Mouse (Mus musculus): ENCODE data around the gene Chst14.

Gene Chst14

GRCm38 (mm10) chr2:118943232-118943631, 16.9 kb downstream of the Chst14 start:
- in situ Hi-C loops (cut with MboI; ENCODE audit: low pct_unique_long_range_greater_than_20kb in 1 of 2, low sequenced_read_pairs in 2 of 2, unreplicated experiment in 1 of 2), result no loop called here

DNA sequence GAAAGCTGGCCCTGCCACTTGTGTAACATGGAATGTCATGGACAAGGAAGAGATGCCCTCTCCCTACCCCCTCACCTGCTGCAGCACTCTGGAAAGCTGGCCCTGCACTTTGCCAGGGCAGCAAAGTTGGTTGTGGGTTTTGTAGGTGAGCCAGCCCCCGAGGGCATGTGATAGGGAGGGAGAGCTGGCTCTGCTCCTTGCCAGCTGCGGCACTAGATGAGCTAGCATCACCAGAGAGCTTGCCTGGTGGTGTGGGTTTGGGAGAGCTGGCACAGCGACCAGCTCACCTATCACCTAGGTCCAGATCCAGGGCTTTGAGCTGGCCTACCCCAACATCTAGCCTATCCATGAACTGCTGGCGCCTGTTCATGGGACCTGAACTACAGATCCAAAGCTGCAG, 22.5 kb downstream of the Chst14 start:
- in situ Hi-C loops (cut with MboI; ENCODE audit: low pct_unique_long_range_greater_than_20kb in 1 of 2, low sequenced_read_pairs in 2 of 2, unreplicated experiment in 1 of 2), result no loop called here

GRCm38 (mm10) chr2:118949699-118950098, 23.4 kb downstream of the Chst14 start:
- in situ Hi-C loops (cut with MboI; ENCODE audit: low pct_unique_long_range_greater_than_20kb in 1 of 2, low sequenced_read_pairs in 2 of 2, unreplicated experiment in 1 of 2), result no loop called here

DNA sequence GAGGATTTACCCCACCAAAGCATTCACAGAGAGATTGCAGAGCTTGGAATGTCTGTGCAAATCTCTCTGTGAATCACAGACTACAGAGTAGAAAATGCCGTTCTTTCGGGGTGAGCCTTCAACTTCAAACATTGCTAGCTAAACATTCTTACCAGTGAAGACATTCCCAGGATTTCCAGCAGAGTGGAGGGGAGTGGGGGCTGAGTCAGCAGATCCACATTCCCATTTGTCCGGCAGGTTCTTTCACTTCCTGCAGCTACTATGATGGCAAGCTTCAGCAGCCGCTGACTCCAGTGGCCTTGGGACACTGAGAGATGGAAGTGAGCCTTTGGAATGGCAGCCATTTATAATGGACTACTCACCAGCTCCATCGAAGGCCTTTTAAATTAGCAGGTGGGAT, 30.2 kb downstream of the Chst14 start:
- in situ Hi-C loops (cut with MboI; ENCODE audit: low pct_unique_long_range_greater_than_20kb in 1 of 2, low sequenced_read_pairs in 2 of 2, unreplicated experiment in 1 of 2), result no loop called here

DNA sequence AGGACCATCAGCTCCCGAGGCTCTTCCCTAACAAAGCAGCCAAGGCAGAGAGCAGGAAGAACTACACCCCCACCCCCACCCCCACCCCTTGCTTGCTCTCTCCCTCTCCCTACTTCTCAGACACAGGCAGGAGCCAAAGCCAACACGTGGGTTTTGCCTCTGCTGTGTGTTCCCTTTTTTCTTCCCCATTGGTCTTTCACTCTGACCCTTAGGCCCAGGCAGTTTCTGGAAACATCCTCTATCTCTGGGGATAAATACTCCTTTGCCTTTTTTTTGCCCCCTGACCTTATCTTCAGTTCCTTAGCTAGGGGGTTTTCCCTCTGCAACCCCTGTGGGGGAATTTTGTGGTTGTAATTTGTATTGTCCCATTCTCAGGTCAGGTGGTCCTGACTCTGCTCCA, 33.3 kb downstream of the Chst14 start:
- in situ Hi-C loops (cut with MboI; ENCODE audit: low pct_unique_long_range_greater_than_20kb in 1 of 2, low sequenced_read_pairs in 2 of 2, unreplicated experiment in 1 of 2), result no loop called here

DNA sequence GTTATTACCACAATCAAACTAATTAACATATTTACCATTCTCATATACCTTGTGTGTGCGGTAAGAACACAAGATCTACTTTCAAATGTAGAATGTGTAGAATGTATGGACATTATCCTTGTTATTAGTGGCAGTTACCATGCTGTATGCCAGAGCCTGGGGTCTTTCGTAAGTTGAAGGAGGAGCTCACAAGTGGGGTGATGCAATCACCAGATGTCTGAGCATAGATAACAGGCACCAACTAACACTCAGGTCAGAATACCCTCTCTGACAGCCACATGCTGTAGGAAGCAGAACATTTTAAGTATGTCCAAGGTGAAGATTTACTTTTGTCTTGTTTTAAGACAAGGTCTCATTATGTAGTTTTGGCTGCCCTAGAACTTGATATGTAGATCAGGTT, 34.1 kb downstream of the Chst14 start:
- in situ Hi-C loops (cut with MboI; ENCODE audit: low pct_unique_long_range_greater_than_20kb in 1 of 2, low sequenced_read_pairs in 2 of 2, unreplicated experiment in 1 of 2), result no loop called here

DNA sequence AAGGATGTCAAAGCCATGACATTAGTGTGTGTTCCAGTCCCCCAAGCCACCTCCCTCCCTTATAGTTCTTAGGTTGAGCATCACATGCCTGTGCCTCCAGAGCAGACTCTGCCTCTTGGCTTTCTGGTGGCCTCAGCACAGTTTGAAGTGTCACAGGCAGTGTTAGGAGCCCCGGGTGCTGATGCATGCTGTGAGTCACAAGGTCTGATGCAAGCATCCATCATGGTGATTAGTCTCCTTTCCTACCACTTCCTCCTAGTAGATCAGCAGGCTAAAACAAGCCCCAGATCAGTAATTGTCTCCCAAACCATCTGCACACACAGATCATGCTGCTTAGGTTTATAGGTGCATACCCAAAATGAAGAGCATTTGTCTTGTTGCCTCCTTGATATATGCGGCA, 35.2 kb downstream of the Chst14 start:
- in situ Hi-C loops (cut with MboI; ENCODE audit: low pct_unique_long_range_greater_than_20kb in 1 of 2, low sequenced_read_pairs in 2 of 2, unreplicated experiment in 1 of 2), result no loop called here

GRCm38 (mm10) chr2:118963007-118963675, 36.8 kb downstream of the Chst14 start:
- in situ Hi-C loops (cut with MboI; ENCODE audit: low pct_unique_long_range_greater_than_20kb in 1 of 2, low sequenced_read_pairs in 2 of 2, unreplicated experiment in 1 of 2), result no loop called here

GRCm38 (mm10) chr2:118963676-118964012, 37.3 kb downstream of the Chst14 start:
- in situ Hi-C loops (cut with MboI; ENCODE audit: low pct_unique_long_range_greater_than_20kb in 1 of 2, low sequenced_read_pairs in 2 of 2, unreplicated experiment in 1 of 2), result no loop called here

- in situ Hi-C loops (cut with MboI; ENCODE audit: low pct_unique_long_range_greater_than_20kb in 1 of 2, low sequenced_read_pairs in 2 of 2, unreplicated experiment in 1 of 2), result no loop called here
Observed at GRCm38 (mm10) chr2:118969585-118970147, 43.4 kb downstream of the Chst14 start.

DNA sequence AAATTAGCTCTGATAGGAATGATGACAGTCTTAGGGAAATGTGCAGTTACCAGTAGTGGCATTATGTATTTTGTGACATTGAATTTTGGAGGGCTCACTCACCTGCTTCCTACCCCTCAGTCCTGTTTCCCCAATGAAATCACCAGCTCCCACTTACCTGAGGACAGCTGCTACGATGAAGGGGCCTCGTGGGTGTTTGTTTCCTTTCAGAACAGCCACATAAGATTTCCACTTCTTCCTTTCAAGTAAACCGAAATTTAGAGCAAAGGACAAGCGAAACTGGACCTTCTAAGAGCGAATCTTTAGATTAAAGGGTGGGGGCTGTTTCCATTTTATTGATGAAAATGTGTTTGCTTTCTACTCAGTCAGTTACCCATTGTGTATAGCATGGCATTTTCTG, 45.8 kb downstream of the Chst14 start:
- in situ Hi-C loops (cut with MboI; ENCODE audit: low pct_unique_long_range_greater_than_20kb in 1 of 2, low sequenced_read_pairs in 2 of 2, unreplicated experiment in 1 of 2), result no loop called here

DNA sequence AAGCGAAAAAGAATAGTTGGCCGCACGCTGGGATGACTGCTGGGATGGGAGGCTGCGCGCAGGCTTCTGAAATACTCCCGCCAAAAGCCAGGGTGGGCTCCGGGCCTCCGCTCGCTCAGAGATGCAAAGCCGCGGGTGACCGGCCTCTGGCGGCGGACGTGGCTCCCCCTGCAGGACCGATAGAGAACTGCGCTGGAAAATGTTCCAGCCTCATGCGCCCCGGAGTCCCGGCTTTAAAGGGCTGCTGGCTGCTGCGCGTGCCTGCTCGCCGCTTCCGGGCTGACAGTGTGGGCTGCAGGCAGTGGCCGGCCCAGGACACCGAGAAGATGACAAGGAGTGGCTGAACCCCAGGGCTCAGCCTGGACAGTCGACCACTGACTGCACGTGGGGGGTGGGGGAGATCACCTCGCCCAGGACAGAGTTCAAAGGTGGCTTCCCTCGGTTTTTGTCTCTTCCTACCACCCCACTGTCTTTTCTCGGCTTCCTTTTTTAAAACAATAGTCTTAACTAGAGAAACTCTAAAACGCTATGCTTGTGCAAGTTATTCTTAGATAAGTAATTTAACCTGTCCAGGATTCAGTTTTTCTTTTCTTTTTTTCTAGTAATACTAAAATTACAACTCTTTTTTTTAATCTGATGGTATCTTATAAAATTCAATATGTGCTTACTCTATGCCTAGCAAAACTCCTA, 46.5 kb downstream of the Chst14 start:
- in situ Hi-C loops (cut with MboI; ENCODE audit: low pct_unique_long_range_greater_than_20kb in 1 of 2, low sequenced_read_pairs in 2 of 2, unreplicated experiment in 1 of 2), result no loop called here

DNA sequence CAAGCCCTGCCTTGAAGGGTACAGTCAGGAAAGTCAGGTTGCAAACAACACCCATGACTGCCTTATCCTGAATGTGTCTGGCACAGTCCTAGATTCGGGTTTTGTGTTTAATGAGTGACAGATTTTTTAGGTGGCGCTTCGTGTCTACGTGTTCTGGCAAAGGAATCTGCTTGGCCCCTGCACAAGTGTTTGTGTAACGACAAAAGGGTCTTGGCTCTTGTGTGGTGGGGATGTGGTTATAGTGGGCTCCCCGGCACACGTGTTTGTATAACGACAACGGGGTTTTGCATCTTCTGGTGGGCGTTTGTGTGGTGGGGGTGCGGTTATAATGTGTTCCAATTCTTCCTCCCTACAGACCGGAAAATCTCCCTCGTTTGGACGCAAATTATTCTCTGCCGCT, 49.6 kb downstream of the Chst14 start:
- in situ Hi-C loops (cut with MboI; ENCODE audit: low pct_unique_long_range_greater_than_20kb in 1 of 2, low sequenced_read_pairs in 2 of 2, unreplicated experiment in 1 of 2), result no loop called here

DNA sequence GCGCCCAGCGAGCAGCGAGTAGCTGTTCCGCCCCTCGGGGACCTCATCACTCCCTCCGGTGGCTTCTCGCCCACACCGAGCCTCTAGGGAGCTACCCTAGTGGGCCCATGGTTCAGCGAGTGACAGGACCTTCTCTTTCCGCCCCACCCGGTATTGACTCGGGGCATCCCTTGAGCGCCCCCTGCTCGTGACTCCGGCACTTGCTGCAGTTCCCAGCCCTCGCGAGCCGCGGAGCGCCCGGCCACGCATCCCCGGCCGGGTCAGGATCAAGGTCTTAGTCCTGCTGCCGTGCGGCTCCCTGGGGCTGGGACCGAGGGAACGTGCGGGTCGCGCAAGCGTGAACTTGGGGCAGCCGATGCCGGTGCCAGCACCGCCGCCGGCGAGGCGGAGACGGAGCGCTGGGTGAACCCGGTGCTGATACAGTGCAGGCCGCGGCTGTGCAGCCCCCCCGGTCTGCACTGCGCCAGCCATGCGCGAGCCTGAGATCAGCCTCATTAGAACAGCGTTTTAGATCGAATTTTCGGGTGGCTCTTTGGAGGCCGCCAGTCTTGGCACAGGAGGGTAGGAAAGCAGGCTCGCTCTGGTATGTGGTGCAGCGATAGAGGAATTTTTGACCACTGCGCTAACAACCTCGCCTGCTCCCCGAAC, 50.1 kb downstream of the Chst14 start:
- in situ Hi-C loops (cut with MboI; ENCODE audit: low pct_unique_long_range_greater_than_20kb in 1 of 2, low sequenced_read_pairs in 2 of 2, unreplicated experiment in 1 of 2), result no loop called here

DNA sequence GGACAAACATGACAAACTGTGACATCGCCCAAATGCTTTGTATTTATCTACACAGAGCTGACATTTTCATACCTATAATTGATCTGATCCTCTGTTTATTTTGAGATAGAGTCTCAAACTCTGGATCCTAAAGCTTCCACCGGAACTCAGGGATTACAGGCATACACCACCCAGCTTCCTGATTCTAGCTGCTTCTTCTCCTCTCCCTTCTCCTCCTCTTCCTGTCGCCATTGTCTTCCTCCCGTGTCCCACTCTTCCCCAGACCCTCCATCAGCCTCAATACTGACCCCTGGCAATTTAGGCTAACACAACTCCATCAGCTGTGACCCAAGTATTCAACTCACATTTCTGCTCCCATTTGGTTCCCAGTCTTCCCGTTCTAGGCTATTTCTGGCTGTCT, 50.6 kb downstream of the Chst14 start:
- in situ Hi-C loops (cut with MboI; ENCODE audit: low pct_unique_long_range_greater_than_20kb in 1 of 2, low sequenced_read_pairs in 2 of 2, unreplicated experiment in 1 of 2), result no loop called here

DNA sequence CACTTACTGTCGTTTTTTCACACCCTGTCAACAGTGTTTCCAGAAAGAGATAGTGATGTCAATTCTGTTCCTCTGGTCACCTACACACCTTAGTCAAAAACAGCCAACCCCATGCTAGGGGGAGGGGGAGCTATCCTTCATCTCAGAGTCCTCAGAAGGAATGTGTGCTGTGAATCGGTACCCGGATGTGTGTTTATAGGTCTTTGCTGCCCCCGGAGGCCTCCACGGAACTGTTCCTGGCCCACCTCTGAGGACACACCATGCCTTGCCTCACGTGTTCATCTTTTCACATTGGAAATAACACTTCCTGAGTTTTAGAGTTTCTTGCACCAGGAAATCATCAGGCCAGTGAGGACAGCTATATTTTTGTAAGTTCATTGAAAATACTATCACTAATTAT, 51.8 kb downstream of the Chst14 start:
- in situ Hi-C loops (cut with MboI; ENCODE audit: low pct_unique_long_range_greater_than_20kb in 1 of 2, low sequenced_read_pairs in 2 of 2, unreplicated experiment in 1 of 2), result no loop called here

Data from mouse embryonic stem cell (cell line).